Mouse (Mus musculus) liver, adult 2 months (tissue): ENCODE results near the gene Kcnk7.

ENCODE experiments used
- CTCF ChIP-seq: fragments of 200-500 bp; IDR thresholded peaks from 2 replicates; pipeline ENCODE4 v1.5.1; 2011; ENCODE audit warnings: low read depth, low read length, control low read depth
- POLR2A ChIP-seq: fragments of 200-500 bp; IDR thresholded peaks from 2 replicates; pipeline ENCODE4 v1.6.1; 2011; ENCODE audit warnings: low read length, control low read depth; ENCODE audit not compliant: insufficient read depth; ENCODE audit errors: extremely low read depth

GRCm38 (mm10) chr19:5742241-5742641, 38.1 kb downstream of the Kcnk7 start:
- TF ChIP-seq CTCF (no peak), POLR2A (no peak)
